Mouse (Mus musculus): ENCODE results near the gene Glipr1l3.
"Not testable (repeated sequence)": the region's sequence is repeated elsewhere in the genome, so short reads cannot be mapped to it uniquely, and the experiment has no call there.

DNA sequence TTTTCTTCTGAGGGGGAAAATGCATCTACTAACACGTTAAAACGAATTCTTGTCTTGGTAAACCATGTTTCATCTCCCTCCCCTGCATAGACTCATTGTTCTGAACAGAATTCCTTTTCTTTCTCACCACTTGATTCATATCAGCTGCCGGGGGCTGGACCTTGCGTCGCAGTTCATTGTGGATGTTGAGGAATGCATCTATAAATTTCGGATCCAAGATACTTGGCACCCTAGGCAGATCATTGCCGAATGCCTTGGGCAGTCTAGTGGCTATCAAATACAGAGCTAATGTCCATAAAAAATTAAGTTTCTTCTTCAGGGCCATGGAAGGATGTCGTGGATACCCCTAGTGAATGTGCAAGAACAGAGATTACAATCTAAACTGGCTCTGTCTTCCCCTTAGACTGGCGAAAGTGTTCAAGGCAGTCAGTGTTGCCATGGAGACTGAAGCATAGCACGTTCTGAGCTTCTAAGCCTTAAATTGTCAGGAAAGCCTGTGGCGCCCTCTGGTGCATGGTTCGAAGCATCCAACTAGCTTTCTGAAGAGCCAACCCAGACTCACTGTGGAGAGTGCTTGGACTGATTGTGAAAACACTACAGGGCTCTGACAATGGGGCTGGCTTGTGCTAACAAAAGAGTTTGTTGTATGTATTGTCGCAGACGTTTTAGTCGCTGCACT is at the start of gene Glipr1l3:
- TF ChIP-seq CTCF (IDR thresholded peaks at IDR 0.05; ENCODE audit: extremely low read depth, insufficient read length, insufficient replicate concordance, low read depth, low read length), result peak; percentile 18; the same call in 1 of the 2 replicates
- TF ChIP-seq POLR2A (IDR thresholded peaks at IDR 0.05; ENCODE audit: low read depth, low read length), result not testable (repeated sequence)

Measured in small intestine, adult 2 months (tissue).